Mouse (Mus musculus): Measurements from ENCODE around the gene Cdh19. TPM values are rescaled to one million over a fixed set of nuclear protein-coding genes. Genes with fewer than 3 reads are reported as not detected.
A peak's percentile ranks its signal among the peaks of the same experiment; 100 is the strongest.

Gene Cdh19
- 0.05 and 0.20 TPM in 2 replicates for polyA plus RNA-seq (2016; fragmentation: Nextera tagmentation; extraction: Ambion mirVana)

- no peaks in the 10 kb centered on the region for H3K4me1 ChIP-seq
- WGBS: 70% methylated on average over 2 of the region's 2 CpGs
Measured at GRCm38 (mm10) chr1:110977484-110977883, at the start of gene Cdh19. Gene Cdh19, minus strand, starts transcription at chr1:110977584.

GRCm38 (mm10) chr1:111020434-111021060, 43.2 kb upstream of the Cdh19 start:
- H3K4me1 ChIP-seq: peaks cover 13% of the 10 kb centered on the region
- no peaks in the 10 kb centered on the region for H3K36me3 ChIP-seq
- H3K27ac ChIP-seq: peak overlapping the region; percentile 61
- 27% methylated on average over 3 of the region's 3 CpGs for WGBS
- DNase-seq (ENCODE audit: low spot score): peak; percentile 39
- no peak overlapping the region for H3K4me3 ChIP-seq
- H3K27me3 ChIP-seq (ENCODE audit: low read depth, poor library complexity, severe bottlenecking): no peaks in the 10 kb centered on the region
- no peaks in the 10 kb centered on the region for H3K9me3 ChIP-seq (replicated peaks)

More at GRCm38 (mm10) chr1:110977484-110977883, at the start of gene Cdh19:
- Histone ChIP-seq H3K36me3 (no peaks in the 10 kb centered on the region), H3K4me3 (no peak within 1 kb of the TSS), H3K27ac (no peak within 1 kb of the TSS), H3K27me3 (ENCODE audit: low read depth, poor library complexity, severe bottlenecking) (no peaks in the 10 kb centered on the region), H3K9me3 (replicated peaks) (no peaks in the 10 kb centered on the region)
- no peak for DNase-seq (ENCODE audit: low spot score)

GRCm38 (mm10) chr1:111017640-111018039, 40.3 kb upstream of the Cdh19 start:
- no peaks in the 10 kb centered on the region for H3K27me3 ChIP-seq (ENCODE audit: low read depth, poor library complexity, severe bottlenecking)
- H3K27ac ChIP-seq: no peak overlapping the region
- no peaks in the 10 kb centered on the region for H3K9me3 ChIP-seq (replicated peaks)
- DNase-seq (ENCODE audit: low spot score): no peak
- peaks cover 13% of the 10 kb centered on the region for H3K4me1 ChIP-seq
- H3K4me3 ChIP-seq: no peak overlapping the region
- H3K36me3 ChIP-seq: no peaks in the 10 kb centered on the region

- no peaks in the 10 kb centered on the region for H3K27me3 ChIP-seq (ENCODE audit: low read depth, poor library complexity, severe bottlenecking)
- H3K4me1 ChIP-seq: no peaks in the 10 kb centered on the region
- no peak overlapping the region for H3K4me3 ChIP-seq
- no peak for DNase-seq (ENCODE audit: low spot score)
- no peaks in the 10 kb centered on the region for H3K36me3 ChIP-seq
- H3K27ac ChIP-seq: no peak overlapping the region
- no peaks in the 10 kb centered on the region for H3K9me3 ChIP-seq (replicated peaks)
Measured at GRCm38 (mm10) chr1:110989824-110990223, 12.4 kb upstream of the Cdh19 start.

GRCm38 (mm10) chr1:110969201-110969600, 8.2 kb downstream of the Cdh19 start:
- Histone ChIP-seq H3K27me3 (ENCODE audit: low read depth, poor library complexity, severe bottlenecking) (no peaks in the 10 kb centered on the region), H3K4me3 (no peak overlapping the region), H3K4me1 (no peaks in the 10 kb centered on the region), H3K36me3 (no peaks in the 10 kb centered on the region), H3K9me3 (replicated peaks) (no peaks in the 10 kb centered on the region), H3K27ac (no peak overlapping the region)
- DNase-seq (ENCODE audit: low spot score): no peak
- 83% methylated on average over 2 of the region's 2 CpGs for WGBS

GRCm38 (mm10) chr1:110909752-110910151, 67.6 kb downstream of the Cdh19 start:
- peaks cover 3% of the 10 kb centered on the region; the same call in 1 of the 2 replicates for H3K4me1 ChIP-seq
- no peaks in the 10 kb centered on the region for H3K9me3 ChIP-seq (replicated peaks)
- no peaks in the 10 kb centered on the region for H3K36me3 ChIP-seq
- H3K27me3 ChIP-seq (ENCODE audit: low read depth, poor library complexity, severe bottlenecking): no peaks in the 10 kb centered on the region
- DNase-seq (ENCODE audit: low spot score): no peak
- 93% methylated on average over 1 of the region's 1 CpGs for WGBS
- no peak overlapping the region for H3K4me3 ChIP-seq
- no peak overlapping the region for H3K27ac ChIP-seq

GRCm38 (mm10) chr1:110909218-110909617, 68.2 kb downstream of the Cdh19 start:
- H3K4me3 ChIP-seq: no peak overlapping the region
- peaks cover 3% of the 10 kb centered on the region; the same call in 1 of the 2 replicates for H3K4me1 ChIP-seq
- no peak for DNase-seq (ENCODE audit: low spot score)
- no peaks in the 10 kb centered on the region for H3K9me3 ChIP-seq (replicated peaks)
- 79% methylated on average over 1 of the region's 1 CpGs for WGBS
- no peaks in the 10 kb centered on the region for H3K36me3 ChIP-seq
- H3K27ac ChIP-seq: no peak overlapping the region
- H3K27me3 ChIP-seq (ENCODE audit: low read depth, poor library complexity, severe bottlenecking): no peaks in the 10 kb centered on the region

GRCm38 (mm10) chr1:110904266-110904665, 73.1 kb downstream of the Cdh19 start:
- 89% methylated on average over 2 of the region's 2 CpGs for WGBS
- no peaks in the 10 kb centered on the region for H3K36me3 ChIP-seq
- H3K27me3 ChIP-seq (ENCODE audit: low read depth, poor library complexity, severe bottlenecking): no peaks in the 10 kb centered on the region
- H3K4me3 ChIP-seq: no peak overlapping the region
- peaks cover 3% of the 10 kb centered on the region; the same call in 1 of the 2 replicates for H3K4me1 ChIP-seq
- H3K27ac ChIP-seq: no peak overlapping the region
- no peak for DNase-seq (ENCODE audit: low spot score)
- no peaks in the 10 kb centered on the region for H3K9me3 ChIP-seq (replicated peaks)

Data from limb, embryonic 10.5 days (tissue).